Mouse (Mus musculus) stomach, embryonic 16.5 days (tissue): ENCODE measurements around the gene Smarca4. TPM values are rescaled to one million over a fixed set of nuclear protein-coding genes. Genes with fewer than 3 reads are reported as not detected.

Experiments
- ATAC-seq: fragments of 200-750 bp; cut with Nextera tagmentation; 2 replicates; pipeline ENCODE4 v1.8.0; 2017; ENCODE audit warnings: moderate number of reproducible peaks, moderate TSS enrichment; ENCODE audit not compliant: insufficient read depth, low FRiP score
- H3K27ac ChIP-seq: fragments of 300-500 bp; sonication (generic); 2 replicates; pipeline ENCODE4 v1.5.1; 2014; ENCODE audit warnings: low read length
- H3K27me3 ChIP-seq: fragments of 300-500 bp; sonication (generic); 2 replicates; pipeline ENCODE4 v1.6.1; 2014; ENCODE audit warnings: low read length, control low read depth, mixed read lengths; ENCODE audit not compliant: control insufficient read depth, insufficient read depth
- H3K36me3 ChIP-seq: fragments of 300-500 bp; sonication (generic); 2 replicates; pipeline ENCODE4 v1.6.1; 2014; ENCODE audit warnings: low read length; ENCODE audit not compliant: control insufficient read depth, insufficient read depth
- H3K4me1 ChIP-seq: fragments of 300-500 bp; sonication (generic); 2 replicates; pipeline ENCODE4 v1.6.1; 2014; ENCODE audit warnings: low read length, control low read depth, mixed read lengths; ENCODE audit not compliant: control insufficient read depth, insufficient read depth
- H3K4me2 ChIP-seq: fragments of 300-500 bp; sonication (generic); 2 replicates; pipeline ENCODE4 v1.6.1; 2014; ENCODE audit warnings: low read depth, low read length, mixed read lengths
- H3K4me3 ChIP-seq: fragments of 300-500 bp; sonication (generic); replicated peaks from 2 replicates; pipeline ENCODE4 v1.5.1; 2014; ENCODE audit warnings: mild to moderate bottlenecking, low read length
- H3K9ac ChIP-seq: fragments of 300-500 bp; sonication (generic); 2 replicates; pipeline ENCODE4 v1.6.1; 2014; ENCODE audit warnings: low read length
- H3K9me3 ChIP-seq: fragments of 300-500 bp; sonication (generic); replicated peaks from 2 replicates; pipeline ENCODE4 v1.6.1; 2016; ENCODE audit warnings: low read length, control low read depth; ENCODE audit not compliant: control insufficient read depth
- WGBS: fragments of 180-500 bp; shearing (Covaris S2); extraction: QIAGEN DNeasy Blood & Tissue Kit; methylation state at CpG from one replicate; pipeline ENCODE4 v1.1.7; 2014; 5-methylcytosine and 5-hydroxymethylcytosine counted together
- polyA plus RNA-seq: library from polyadenylated mRNA; unstranded; fragments of >200 nt; fragmentation: Nextera tagmentation; extraction: Ambion mirVana; gene quantifications from 2 replicates; pipeline ENCODE4 v1.2.1, GENCODE M21; 2015

Smarca4 gene
- polyA plus RNA-seq, 1 experiment from 2014 or later: 63.2 TPM

- Histone ChIP-seq H3K4me3 (peak overlapping the region; percentile 74), H3K9ac (peak overlapping the region; percentile 86), H3K27ac (peak overlapping the region; percentile 99), H3K36me3 (no peaks in the 10 kb centered on the region), H3K9me3 (no peaks in the 10 kb centered on the region), H3K27me3 (no peaks in the 10 kb centered on the region), H3K4me2 (peak overlapping the region; percentile 69), H3K4me1 (peaks cover 8% of the 10 kb centered on the region; the same call in 1 of the 2 replicates)
- 72% methylated on average over 15 of the region's 15 CpGs for WGBS
- ATAC-seq: no peak
Measured at GRCm38 (mm10) chr9:21614864-21615616, 929 bp upstream of the Smarca4 start.

- H3K4me1 ChIP-seq: peaks cover 11% of the 10 kb centered on the region; the same call in 1 of the 2 replicates
- peak; percentile 66 for ATAC-seq
- peak overlapping the region; percentile 97 for H3K27ac ChIP-seq
- under 1% methylated on average over 57 of the region's 57 CpGs for WGBS
- H3K4me3 ChIP-seq: peak overlapping the region; percentile 74
- no peaks in the 10 kb centered on the region for H3K9me3 ChIP-seq
- H3K36me3 ChIP-seq: no peaks in the 10 kb centered on the region
- H3K9ac ChIP-seq: peak overlapping the region; percentile 92
- peak overlapping the region; percentile 73 for H3K4me2 ChIP-seq
- H3K27me3 ChIP-seq: no peaks in the 10 kb centered on the region
Measured at GRCm38 (mm10) chr9:21616232-21616781, 338 bp downstream of the Smarca4 start.

GRCm38 (mm10) chr9:21617066-21617465 lies 1.1 kb downstream of the Smarca4 start:
- Histone ChIP-seq H3K4me2 (peak overlapping the region; percentile 73), H3K9ac (peak overlapping the region; percentile 92), H3K9me3 (no peaks in the 10 kb centered on the region), H3K4me3 (peak overlapping the region; percentile 74), H3K4me1 (peaks cover 11% of the 10 kb centered on the region; the same call in 1 of the 2 replicates), H3K27me3 (no peaks in the 10 kb centered on the region), H3K27ac (peak overlapping the region; percentile 97), H3K36me3 (no peaks in the 10 kb centered on the region)
- 4% methylated on average over 10 of the region's 10 CpGs for WGBS
- no peak for ATAC-seq

GRCm38 (mm10) chr9:21620229-21620628 lies 4.3 kb downstream of the Smarca4 start:
- Histone ChIP-seq H3K4me2 (no peak overlapping the region), H3K4me1 (peaks cover 17% of the 10 kb centered on the region; the same call in 1 of the 2 replicates), H3K27ac (peak overlapping the region; percentile 60), H3K9me3 (no peaks in the 10 kb centered on the region), H3K27me3 (no peaks in the 10 kb centered on the region), H3K9ac (no peak overlapping the region), H3K36me3 (no peaks in the 10 kb centered on the region), H3K4me3 (no peak overlapping the region)
- no peak for ATAC-seq
- WGBS: 60% methylated on average over 4 of the region's 4 CpGs

- Histone ChIP-seq H3K27me3 (no peaks in the 10 kb centered on the region), H3K36me3 (no peaks in the 10 kb centered on the region), H3K4me3 (no peak overlapping the region), H3K4me1 (peaks cover 21% of the 10 kb centered on the region; the same call in 1 of the 2 replicates), H3K9ac (no peak overlapping the region), H3K4me2 (no peak overlapping the region), H3K27ac (no peak overlapping the region), H3K9me3 (no peaks in the 10 kb centered on the region)
- WGBS: 86% methylated on average over 1 of the region's 1 CpGs
- ATAC-seq: no peak
Measured at GRCm38 (mm10) chr9:21622676-21623075, 6.7 kb downstream of the Smarca4 start.

GRCm38 (mm10) chr9:21625342-21626339 lies 9.7 kb downstream of the Smarca4 start:
- Histone ChIP-seq H3K9ac (no peak overlapping the region), H3K27ac (no peak overlapping the region), H3K4me3 (no peak overlapping the region), H3K27me3 (no peaks in the 10 kb centered on the region), H3K36me3 (no peaks in the 10 kb centered on the region), H3K9me3 (no peaks in the 10 kb centered on the region), H3K4me1 (peaks cover 11% of the 10 kb centered on the region; the same call in 1 of the 2 replicates), H3K4me2 (no peak overlapping the region)
- ATAC-seq: no peak
- WGBS: 86% methylated on average over 10 of the region's 10 CpGs

- Histone ChIP-seq H3K36me3 (no peaks in the 10 kb centered on the region), H3K4me3 (no peak overlapping the region), H3K4me1 (peaks cover 11% of the 10 kb centered on the region; the same call in 1 of the 2 replicates), H3K27ac (no peak overlapping the region), H3K9me3 (no peaks in the 10 kb centered on the region), H3K4me2 (no peak overlapping the region), H3K9ac (no peak overlapping the region), H3K27me3 (no peaks in the 10 kb centered on the region)
- no peak for ATAC-seq
Measured at GRCm38 (mm10) chr9:21626571-21626970, 10.6 kb downstream of the Smarca4 start.

DNA sequence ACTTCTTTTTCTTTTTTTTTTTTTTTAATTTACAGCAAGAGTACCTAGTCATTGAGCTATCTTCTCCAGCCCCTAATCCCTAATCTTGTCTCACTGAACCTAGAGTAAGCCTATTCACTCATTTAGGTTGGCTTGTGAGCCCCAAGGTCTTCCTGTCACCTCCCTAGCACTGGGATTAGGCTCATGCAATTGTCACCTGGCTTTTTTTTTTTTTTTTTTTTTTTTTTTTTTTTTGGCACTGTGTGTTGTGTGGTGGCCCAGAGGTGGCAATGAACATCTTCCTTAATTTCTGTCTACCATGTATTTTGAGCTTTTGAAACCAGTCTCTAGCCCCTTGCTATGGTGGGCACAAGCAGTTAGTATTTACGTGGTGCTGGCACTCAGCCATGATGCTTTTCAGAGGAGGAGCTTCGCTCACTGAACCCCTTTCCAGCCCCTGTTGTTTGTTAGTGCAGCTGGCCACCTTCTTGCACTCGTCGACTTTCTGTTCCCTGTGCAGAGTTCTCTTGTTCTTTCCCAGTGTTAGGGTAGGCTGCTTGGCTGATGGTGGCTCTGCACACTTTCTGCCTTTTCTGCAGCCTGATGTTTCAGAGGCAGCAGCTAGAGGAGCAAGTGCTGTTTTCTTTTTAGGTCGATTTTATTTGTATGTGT lies 11.3 kb downstream of the Smarca4 start:
- Histone ChIP-seq H3K27ac (no peak overlapping the region), H3K9ac (no peak overlapping the region), H3K36me3 (no peaks in the 10 kb centered on the region), H3K27me3 (no peaks in the 10 kb centered on the region), H3K4me1 (peaks cover 11% of the 10 kb centered on the region; the same call in 1 of the 2 replicates), H3K4me3 (no peak overlapping the region), H3K4me2 (no peak overlapping the region), H3K9me3 (no peaks in the 10 kb centered on the region)
- WGBS: 74% methylated on average over 5 of the region's 5 CpGs
- no peak for ATAC-seq
